In the genomic region with DNA sequence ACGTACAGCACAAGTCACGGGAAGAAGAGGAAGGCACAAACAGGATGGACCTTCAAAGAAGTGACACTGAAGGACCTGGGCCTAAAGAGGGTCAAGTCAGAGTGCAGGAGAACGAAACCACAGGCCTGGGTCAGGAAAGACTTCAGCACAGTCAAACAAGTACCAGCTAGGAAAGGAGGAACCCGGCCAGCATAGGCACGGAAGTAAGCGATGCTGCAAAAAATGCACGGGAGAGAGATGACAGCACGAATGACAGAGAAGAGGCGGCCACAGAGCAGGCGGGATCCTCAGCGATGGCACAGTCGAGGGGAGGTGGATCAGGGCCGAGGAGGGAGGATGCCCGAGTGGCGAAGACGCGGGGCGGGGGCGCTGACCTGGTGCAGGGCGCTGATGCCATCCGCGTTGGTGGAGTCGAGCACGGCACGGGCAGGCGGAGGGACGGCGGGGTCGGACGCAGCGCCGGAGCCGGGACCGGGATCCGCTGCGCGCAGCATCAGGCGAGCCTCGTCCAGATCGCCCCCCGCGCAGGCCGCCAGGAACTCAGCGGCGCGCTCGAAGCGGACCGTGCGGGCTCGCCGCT, we compare ENCODE assay signal across 8 mouse cellular contexts. TPM values are rescaled to one million over a fixed set of nuclear protein-coding genes. Genes with fewer than 3 reads are reported as not detected.
DNase-seq lines count a peak whose midpoint lies in the region; ATAC-seq lines count a peak whose summit lies in the region.

No protein-coding gene starts in this region.

- peaks cover 22% of the 10 kb centered on the region for H3K36me3 ChIP-seq in heart, embryonic 12.5 days
- peaks cover 7% of the 10 kb centered on the region; the same call in 1 of the 2 replicates for H3K36me3 ChIP-seq in kidney, embryonic 16.5 days (ENCODE audit: insufficient read depth, low read length)
- peaks cover 24% of the 10 kb centered on the region for H3K36me3 ChIP-seq in liver, embryonic 15.5 days (replicated peaks)

- peak overlapping the region; percentile 83 for H3K4me2 ChIP-seq in heart, embryonic 12.5 days
- H3K4me2 ChIP-seq in kidney, embryonic 16.5 days (replicated peaks; ENCODE audit: low read depth, low read length): peak overlapping the region; percentile 70
- peak overlapping the region; percentile 84 for H3K4me2 ChIP-seq in liver, embryonic 15.5 days

- peak; percentile 24 for ATAC-seq in heart, embryonic 12.5 days (ENCODE audit: insufficient number of reproducible peaks, low FRiP score)
- ATAC-seq in kidney, embryonic 16.5 days (ENCODE audit: low FRiP score, low TSS enrichment): peak; percentile 53
- peak; percentile 53 for ATAC-seq in liver, embryonic 15.5 days (ENCODE audit: insufficient read depth)

- H3K9me3 ChIP-seq in heart, embryonic 12.5 days (replicated peaks): no peaks in the 10 kb centered on the region
- no peaks in the 10 kb centered on the region for H3K9me3 ChIP-seq in kidney, embryonic 16.5 days (ENCODE audit: low read length)
- no peaks in the 10 kb centered on the region for H3K9me3 ChIP-seq in liver, embryonic 15.5 days (replicated peaks)

- under 1% methylated on average over 35 of the region's 52 CpGs for WGBS in heart, embryonic 12.5 days
- WGBS in kidney, embryonic 16.5 days: 0% methylated on average over 29 of the region's 52 CpGs
- 0% methylated on average over 48 of the region's 52 CpGs for WGBS in liver, embryonic 15.5 days (ENCODE audit: insufficient replicate concordance)

- H3K4me3 ChIP-seq in heart, embryonic 12.5 days: peak overlapping the region; percentile 90
- H3K4me3 ChIP-seq in kidney, embryonic 16.5 days (ENCODE audit: low read length): peak overlapping the region; percentile 66
- H3K4me3 ChIP-seq in liver, embryonic 15.5 days (replicated peaks): peak overlapping the region; percentile 93

- peak overlapping the region; percentile 97 for H3K9ac ChIP-seq in heart, embryonic 12.5 days
- peak overlapping the region; percentile 90 for H3K9ac ChIP-seq in kidney, embryonic 16.5 days (replicated peaks; ENCODE audit: low read length)
- peak overlapping the region; percentile 97 for H3K9ac ChIP-seq in liver, embryonic 15.5 days

- H3K27me3 ChIP-seq in heart, embryonic 12.5 days (replicated peaks): no peaks in the 10 kb centered on the region
- no peaks in the 10 kb centered on the region for H3K27me3 ChIP-seq in kidney, embryonic 16.5 days (ENCODE audit: insufficient read depth, low read length)
- H3K27me3 ChIP-seq in liver, embryonic 15.5 days: no peaks in the 10 kb centered on the region

- peak; percentile 57 for DNase-seq in ovary, postnatal 36 days (ENCODE audit: low spot score)
- no peak for DNase-seq in ovary, postnatal 14 days (ENCODE audit: low spot score)
- peak; percentile 57 to 67 for DNase-seq in cerebellum, postnatal 36 days
- peak; percentile 61 for DNase-seq in neural tube, embryonic 10.5 days (ENCODE audit: extremely low spot score, low spot score)
- peak; percentile 76 for DNase-seq in testis, postnatal 10 days (ENCODE audit: low spot score)

- H3K4me1 ChIP-seq in heart, embryonic 12.5 days (replicated peaks): peaks cover 51% of the 10 kb centered on the region
- peaks cover 34% of the 10 kb centered on the region for H3K4me1 ChIP-seq in kidney, embryonic 16.5 days (ENCODE audit: insufficient read depth, low read length)
- peaks cover 60% of the 10 kb centered on the region for H3K4me1 ChIP-seq in liver, embryonic 15.5 days (replicated peaks)

- peak overlapping the region; percentile 89 for H3K27ac ChIP-seq in heart, embryonic 12.5 days (ENCODE audit: poor library complexity, severe bottlenecking)
- H3K27ac ChIP-seq in kidney, embryonic 16.5 days (ENCODE audit: low read length): peak overlapping the region; percentile 95; the same call in 1 of the 2 replicates
- H3K27ac ChIP-seq in liver, embryonic 15.5 days (replicated peaks): peak overlapping the region; percentile 91

RNA-seq across cellular contexts. Expression of a gene that starts 0.5 kb away (rescaled TPM):
- 50.2 and 53.9 TPM in 2 replicates for polyA plus RNA-seq in heart, embryonic 12.5 days (2016; fragmentation: Nextera tagmentation; extraction: Ambion mirVana)
- polyA plus RNA-seq in kidney, embryonic 16.5 days (2015; fragmentation: Nextera tagmentation; extraction: Ambion mirVana): 22.1 and 31.6 TPM in 2 replicates
- polyA plus RNA-seq in liver, embryonic 15.5 days (2015; fragmentation: Nextera tagmentation; extraction: Ambion mirVana): 17.4 and 20.9 TPM in 2 replicates

RNA-seq across cellular contexts. Expression of a gene that starts 15.2 kb away (rescaled TPM):
- 543 and 550 TPM in 2 replicates for polyA plus RNA-seq in heart, embryonic 12.5 days (2016; fragmentation: Nextera tagmentation; extraction: Ambion mirVana)
- 20.9 and 21.6 TPM in 2 replicates for polyA plus RNA-seq in kidney, embryonic 16.5 days (2015; fragmentation: Nextera tagmentation; extraction: Ambion mirVana)
- 11.7 and 16.9 TPM in 2 replicates for polyA plus RNA-seq in liver, embryonic 15.5 days (2015; fragmentation: Nextera tagmentation; extraction: Ambion mirVana)

RNA-seq across cellular contexts. Expression of a gene that starts 23.0 kb away (rescaled TPM):
- polyA plus RNA-seq in heart, embryonic 12.5 days (2016; fragmentation: Nextera tagmentation; extraction: Ambion mirVana): 1,739 and 1,749 TPM in 2 replicates
- 5.8 and 6.1 TPM in 2 replicates for polyA plus RNA-seq in kidney, embryonic 16.5 days (2015; fragmentation: Nextera tagmentation; extraction: Ambion mirVana)
- polyA plus RNA-seq in liver, embryonic 15.5 days (2015; fragmentation: Nextera tagmentation; extraction: Ambion mirVana): 0.39 and 1.3 TPM in 2 replicates

RNA-seq across cellular contexts. Expression of a gene that starts 31.3 kb away (rescaled TPM):
- 0.54 and 0.83 TPM in 2 replicates for polyA plus RNA-seq in heart, embryonic 12.5 days (2016; fragmentation: Nextera tagmentation; extraction: Ambion mirVana)
- polyA plus RNA-seq in kidney, embryonic 16.5 days (2015; fragmentation: Nextera tagmentation; extraction: Ambion mirVana): 3.3 and 3.5 TPM in 2 replicates
- polyA plus RNA-seq in liver, embryonic 15.5 days (2015; fragmentation: Nextera tagmentation; extraction: Ambion mirVana): 0.07 and 0.26 TPM in 2 replicates

RNA-seq across cellular contexts. Expression of a gene that starts 40.5 kb away (rescaled TPM):
- 3.0 and 4.1 TPM in 2 replicates for polyA plus RNA-seq in heart, embryonic 12.5 days (2016; fragmentation: Nextera tagmentation; extraction: Ambion mirVana)
- 8.8 and 10.1 TPM in 2 replicates for polyA plus RNA-seq in kidney, embryonic 16.5 days (2015; fragmentation: Nextera tagmentation; extraction: Ambion mirVana)
- 1.4 and 1.8 TPM in 2 replicates for polyA plus RNA-seq in liver, embryonic 15.5 days (2015; fragmentation: Nextera tagmentation; extraction: Ambion mirVana)

Comparison
In these comparisons a context has a peak if more than half of its experiments do, and no peak if none do; other contexts are left out.
1. RNA of a gene that starts 15.2 kb away (polyA plus RNA-seq): 543 to 550 TPM in heart, embryonic 12.5 days; 20.9 to 21.6 TPM in kidney, embryonic 16.5 days and 11.7 to 16.9 TPM in liver, embryonic 15.5 days; every median in the first group is over 10 times any median in the second.
2. RNA of a gene that starts 23.0 kb away (polyA plus RNA-seq): 1,739 to 1,749 TPM in heart, embryonic 12.5 days; 5.8 to 6.1 TPM in kidney, embryonic 16.5 days and 0.39 to 1.3 TPM in liver, embryonic 15.5 days; every median in the first group is over 100 times any median in the second.
3. Peak in every context shown above with its lines, with median percentiles within 50 percentile points of each other: ATAC-seq, H3K27ac ChIP-seq, H3K4me2 ChIP-seq, H3K4me3 ChIP-seq and H3K9ac ChIP-seq.